Mouse (Mus musculus) lung, adult 2 months (tissue): ENCODE measurements at regions not wholly inside any gene's neighbourhood (a gene's known extent, or its start where the extent isn't known, plus 50 kb on each side); places are given as distances from the start of the nearest gene placed in this dataset.
A peak's percentile ranks its signal among the peaks of the same experiment; 100 is the strongest.

ENCODE experiments used
- DNase-seq: peaks from one replicate; pipeline ENCODE4 v3.0.0; 2022
- H3K4me1 ChIP-seq: fragments of 200-500 bp; 2 replicates; pipeline ENCODE4 v1.6.1; 2011; ENCODE audit warnings: low read length; ENCODE audit not compliant: control insufficient read depth, insufficient read depth
- H3K4me3 ChIP-seq: fragments of 200-500 bp; replicated peaks from 2 replicates; pipeline ENCODE3; 2011; ENCODE audit warnings: low read depth, mild to moderate bottlenecking, control low read depth, low read length; ENCODE audit errors: extremely low read depth
- CTCF ChIP-seq: fragments of 200-500 bp; IDR thresholded peaks from 2 replicates; pipeline ENCODE4 v1.5.1; 2011; ENCODE audit warnings: mild to moderate bottlenecking, low read length, control low read depth; ENCODE audit not compliant: insufficient read depth
- POLR2A ChIP-seq: fragments of 200-500 bp; IDR thresholded peaks from 2 replicates; pipeline ENCODE4 v1.6.1; 2011; ENCODE audit warnings: low read depth, mild to moderate bottlenecking, control low read depth, low read length, borderline replicate concordance; ENCODE audit errors: extremely low read depth
- WGBS: fragments of 180-500 bp; shearing (Covaris S2); methylation state at CpG from one replicate; pipeline ENCODE4 v1.1.7; 2018; 5-methylcytosine and 5-hydroxymethylcytosine counted together

DNA sequence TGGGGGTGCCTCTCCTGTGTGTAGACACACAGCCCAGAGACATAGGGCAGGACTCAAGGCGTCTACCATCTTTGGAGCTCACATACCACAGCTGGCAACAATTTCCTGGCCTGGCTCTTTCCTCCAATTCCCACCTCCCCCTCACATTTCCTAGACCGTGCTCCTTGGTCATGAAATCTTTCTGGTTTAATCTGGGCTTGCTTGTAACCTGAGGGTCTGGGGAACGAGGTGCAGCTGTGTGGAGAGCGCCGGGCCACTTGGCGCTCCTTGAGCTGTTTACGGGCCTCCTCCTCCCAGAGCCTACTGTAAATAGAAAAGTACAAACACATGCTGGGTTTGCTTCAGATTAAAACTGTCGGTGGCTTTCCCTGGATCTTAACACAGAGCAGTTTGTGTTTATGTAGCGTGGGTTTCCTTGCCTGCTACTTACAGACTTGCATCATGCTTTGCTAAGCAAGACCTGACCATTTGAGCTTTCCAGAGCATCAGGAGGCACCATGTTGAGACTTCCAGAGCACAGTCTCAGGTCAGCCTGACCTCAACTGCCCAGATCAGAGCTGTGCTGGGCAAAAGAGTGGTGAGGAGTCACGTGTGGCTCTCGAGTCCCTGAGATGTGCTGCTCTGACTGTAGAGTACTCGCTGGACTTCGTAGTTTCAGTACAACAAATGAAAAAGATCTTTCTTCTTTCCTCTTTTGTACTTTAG is 66.1 kb upstream of the Haao start:
- TF ChIP-seq CTCF (no peak), POLR2A (no peak)
- WGBS = 57% methylated on average over 13 of the region's 13 CpGs
- peaks cover 16% of the 10 kb centered on the region for H3K4me1 ChIP-seq
- DNase-seq = no peak
- H3K4me3 ChIP-seq = no peak overlapping the region

DNA sequence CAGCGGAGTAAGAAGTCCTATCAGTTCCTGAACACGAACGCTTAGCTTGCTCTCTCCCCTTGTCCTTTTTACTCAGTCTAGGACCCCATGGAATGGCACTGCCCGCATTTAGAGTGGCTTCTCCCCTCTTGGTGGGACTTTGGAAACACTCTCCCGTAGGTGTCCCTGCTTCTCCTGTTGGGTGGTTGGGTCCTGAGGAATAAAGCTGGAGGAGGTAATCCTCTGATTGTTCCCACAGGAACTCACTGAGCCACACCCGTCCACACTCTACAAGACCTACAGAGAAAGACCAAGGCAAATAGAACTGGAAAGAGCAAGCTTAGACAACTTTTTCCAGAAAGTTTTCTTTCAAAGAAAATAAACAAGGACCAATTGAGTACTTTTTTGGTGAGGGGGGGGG is 64.7 kb upstream of the Haao start:
- TF ChIP-seq POLR2A (no peak), CTCF (no peak)
- no peak overlapping the region for H3K4me3 ChIP-seq
- 82% methylated on average over 6 of the region's 6 CpGs for WGBS
- DNase-seq = no peak
- H3K4me1 ChIP-seq = peaks cover 9% of the 10 kb centered on the region

DNA sequence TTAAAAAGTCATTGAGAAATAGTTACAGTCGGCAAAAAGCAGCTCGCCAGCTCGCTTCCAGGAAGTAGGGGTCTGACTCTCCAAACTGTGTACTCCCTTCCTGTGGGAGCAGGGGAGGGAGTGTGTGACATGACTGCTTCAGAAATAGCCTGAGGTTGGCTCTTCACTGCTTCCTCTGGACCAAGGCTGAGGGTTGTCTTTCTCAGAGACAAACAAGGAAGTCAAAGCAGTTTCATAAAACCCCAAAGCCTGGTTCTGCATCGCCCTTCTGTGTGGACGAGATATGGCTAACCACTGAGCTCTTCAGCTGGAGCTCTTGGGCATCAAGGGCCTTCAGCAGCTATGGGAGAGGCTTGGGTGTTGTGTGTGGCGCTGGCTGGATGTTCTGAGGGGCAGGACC is 61.0 kb upstream of the Haao start:
- TF ChIP-seq POLR2A (no peak), CTCF (no peak)
- Histone ChIP-seq H3K4me1 (no peaks in the 10 kb centered on the region), H3K4me3 (no peak overlapping the region)
- 54% methylated on average over 6 of the region's 6 CpGs for WGBS
- DNase-seq = no peak

DNA sequence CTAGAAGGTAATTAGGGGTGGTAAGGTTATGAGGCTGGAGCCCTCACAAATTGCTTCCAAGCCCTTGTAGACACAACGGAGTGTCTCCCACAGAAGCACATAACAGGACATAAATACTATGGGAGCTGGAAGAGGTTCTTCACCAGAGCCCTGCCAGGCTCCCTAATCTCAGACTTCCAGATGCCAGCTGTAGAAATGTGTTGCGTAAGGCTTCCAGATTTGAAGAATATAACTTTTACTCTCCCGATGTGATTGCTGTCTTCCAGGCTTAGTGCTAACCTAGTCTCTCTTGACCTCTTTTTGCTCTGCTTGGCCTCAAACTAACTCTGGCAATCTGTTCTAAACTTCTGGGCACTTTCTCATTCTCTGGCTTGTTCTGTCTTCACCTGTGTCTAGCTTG is 59.8 kb upstream of the Haao start:
- TF ChIP-seq CTCF = no peak
- TF ChIP-seq POLR2A = no peak
- H3K4me1 ChIP-seq = 0 out of 2 replicates have a peak, but pooled peaks cover 2% of the 10 kb centered on the region
- WGBS = 89% methylated on average over 3 of the region's 3 CpGs
- no peak for DNase-seq
- no peak overlapping the region for H3K4me3 ChIP-seq

DNA sequence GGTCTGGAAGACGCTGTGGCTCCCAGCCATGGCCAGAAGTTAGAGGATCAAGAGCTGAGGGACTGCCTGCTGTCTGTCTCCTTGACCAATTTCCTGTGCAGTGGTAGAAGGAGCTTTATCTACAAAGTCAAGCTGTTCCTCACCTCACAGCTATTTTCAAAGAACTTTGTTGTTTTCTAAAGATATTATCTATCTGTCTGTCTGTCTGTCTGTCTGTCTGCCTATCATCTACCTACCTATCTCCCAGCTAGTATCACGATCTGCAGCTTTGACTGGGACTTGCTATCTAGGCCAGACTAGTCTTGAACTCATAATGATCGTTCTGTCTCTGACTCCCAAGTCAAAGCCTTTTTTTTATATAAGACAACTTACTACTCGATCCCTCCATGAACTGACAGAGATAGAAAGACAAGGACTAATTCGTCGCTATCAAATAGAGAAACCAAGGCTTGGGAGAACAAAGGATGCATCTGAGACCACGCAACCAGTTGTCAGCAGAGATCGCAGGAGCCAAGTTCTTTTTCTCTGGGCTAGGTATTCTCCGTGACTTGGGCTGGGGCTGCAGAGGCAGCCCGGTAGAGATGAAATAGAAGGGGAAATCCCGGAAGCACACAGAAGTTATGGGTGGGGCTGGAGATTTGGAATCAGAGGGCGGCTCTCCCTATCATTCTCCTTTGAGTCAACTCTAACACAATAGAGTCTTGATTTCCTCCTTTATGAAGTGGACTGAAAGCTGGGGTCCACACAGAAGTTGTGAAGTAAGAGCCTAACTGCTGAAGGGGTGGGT is 59.2 kb upstream of the Haao start:
- DNase-seq = no peak
- 75% methylated on average over 12 of the region's 12 CpGs for WGBS
- no peak for TF ChIP-seq POLR2A
- TF ChIP-seq CTCF = no peak
- Histone ChIP-seq H3K4me3 (no peak overlapping the region), H3K4me1 (0 out of 2 replicates have a peak, but pooled peaks cover 2% of the 10 kb centered on the region)

DNA sequence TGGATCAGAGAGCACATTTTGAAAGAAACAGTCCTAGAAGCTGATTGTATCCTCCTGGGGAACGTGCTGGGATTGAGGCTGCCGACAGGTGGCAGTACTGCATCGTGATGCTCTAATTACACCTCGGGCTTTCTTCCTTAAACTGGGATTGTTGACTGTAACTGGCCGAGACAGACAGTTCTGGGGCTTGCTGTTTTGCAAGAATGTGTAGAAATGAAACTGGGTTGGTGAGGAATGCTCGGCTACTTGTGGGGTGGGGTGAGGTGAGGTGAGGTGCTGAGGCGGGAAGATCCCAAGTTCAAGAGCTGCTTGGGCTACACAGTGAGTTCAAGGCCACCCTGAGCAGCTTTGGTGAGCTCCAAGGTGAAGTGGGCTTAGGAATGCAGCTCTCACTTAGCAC is 55.7 kb upstream of the Haao start:
- H3K4me1 ChIP-seq = 0 out of 2 replicates have a peak, but pooled peaks cover 2% of the 10 kb centered on the region
- no peak for TF ChIP-seq POLR2A
- peak; percentile 98 for TF ChIP-seq CTCF
- DNase-seq = peak; percentile 70
- no peak overlapping the region for H3K4me3 ChIP-seq
- under 1% methylated on average over 7 of the region's 7 CpGs for WGBS

DNA sequence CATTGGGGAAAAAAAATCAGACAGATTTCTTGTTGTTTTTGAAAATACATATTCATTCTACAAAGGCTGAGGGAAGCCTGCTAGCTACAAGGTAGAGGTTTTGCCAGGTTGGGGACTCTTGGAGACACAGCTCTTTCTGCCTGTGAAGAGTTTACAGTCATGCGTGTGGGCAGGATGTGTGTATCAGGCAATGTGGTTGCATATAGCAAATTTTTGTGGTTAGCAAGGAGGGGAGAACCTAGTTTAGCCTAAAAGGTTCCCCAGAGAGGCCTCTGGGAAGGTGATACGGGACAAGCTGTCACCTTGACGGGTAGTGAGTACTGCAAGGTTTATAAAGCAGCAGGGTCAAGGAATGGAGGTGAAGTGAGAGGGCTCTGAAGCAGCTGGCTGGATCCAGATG is 54.8 kb upstream of the Haao start:
- WGBS = 85% methylated on average over 3 of the region's 3 CpGs
- TF ChIP-seq POLR2A (no peak), CTCF (no peak)
- no peak overlapping the region for H3K4me3 ChIP-seq
- H3K4me1 ChIP-seq = 0 out of 2 replicates have a peak, but pooled peaks cover 2% of the 10 kb centered on the region
- DNase-seq = no peak

DNA sequence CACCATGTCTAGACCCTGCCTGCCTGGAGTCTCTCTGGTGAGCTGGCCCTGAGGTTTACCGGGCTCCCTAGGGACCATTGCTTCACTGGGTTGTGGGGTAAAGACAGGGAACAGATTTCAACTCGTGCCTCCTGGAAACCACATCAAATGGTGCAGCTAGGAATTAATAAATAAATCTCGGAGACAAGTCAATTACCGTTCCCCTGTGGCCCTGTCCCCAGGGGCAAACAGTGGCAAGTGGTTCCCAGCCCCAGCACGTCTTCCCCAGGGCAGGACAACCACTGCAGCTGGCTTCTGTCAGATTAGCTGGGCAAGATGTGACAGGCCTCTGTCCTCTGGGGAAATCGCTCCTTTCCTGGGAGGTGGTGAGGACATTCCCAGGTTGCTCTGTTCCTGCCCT is 54.3 kb upstream of the Haao start:
- H3K4me1 ChIP-seq = peaks cover 2% of the 10 kb centered on the region; the same call in 1 of the 2 replicates
- 68% methylated on average over 6 of the region's 6 CpGs for WGBS
- H3K4me3 ChIP-seq = no peak overlapping the region
- no peak for TF ChIP-seq POLR2A
- no peak for TF ChIP-seq CTCF
- no peak for DNase-seq

DNA sequence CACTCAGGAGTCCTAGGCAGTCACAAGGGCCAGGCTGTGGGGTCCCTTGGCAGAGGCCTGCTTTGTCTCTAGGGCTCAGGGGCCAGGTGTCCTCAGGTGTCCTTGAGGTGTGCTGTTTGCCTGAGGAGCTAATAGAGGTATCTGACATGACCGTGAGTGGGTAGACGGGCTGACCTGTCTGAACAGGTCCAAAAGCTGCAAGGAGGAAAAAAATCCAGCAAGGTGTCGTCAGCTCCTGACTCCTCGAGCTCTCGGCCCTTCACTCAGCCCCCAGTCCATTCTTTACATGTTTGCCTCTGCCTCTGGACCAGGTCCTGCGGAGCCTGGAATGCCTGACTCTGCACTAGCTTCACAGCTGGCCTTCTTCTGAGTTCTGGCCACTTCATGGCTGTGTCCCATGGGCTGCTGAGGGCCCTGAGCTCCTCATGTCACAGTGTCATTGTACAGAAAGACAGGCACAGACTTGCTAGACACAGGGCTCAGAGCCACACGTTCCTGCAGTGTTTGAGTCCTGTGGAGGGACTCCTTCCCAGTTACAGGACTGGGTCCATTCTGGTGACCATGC is 51.9 kb upstream of the Haao start:
- DNase-seq = no peak
- TF ChIP-seq CTCF (no peak), POLR2A (no peak)
- Histone ChIP-seq H3K4me1 (peaks cover 5% of the 10 kb centered on the region; the same call in 1 of the 2 replicates), H3K4me3 (no peak overlapping the region)
- WGBS = 60% methylated on average over 7 of the region's 7 CpGs
